Mouse (Mus musculus): ENCODE results near the gene Apon.
"Not testable (repeated sequence)": the region's sequence is repeated elsewhere in the genome, so short reads cannot be mapped to it uniquely, and the experiment has no call there.

Apon gene

GRCm38 (mm10) chr10:128253677-128254255, at the start of gene Apon:
Gene Apon, plus strand, starts transcription at chr10:128254096.
- no peak for DNase-seq (ENCODE audit: low spot score in 2 of 2)

GRCm38 (mm10) chr10:128204941-128205340, 49.0 kb upstream of the Apon start:
- DNase-seq (ENCODE audit: low spot score in 2 of 2): no peak

GRCm38 (mm10) chr10:128208326-128208725, 45.6 kb upstream of the Apon start:
- DNase-seq (ENCODE audit: low spot score in 2 of 2): no peak

- DNase-seq (ENCODE audit: low spot score in 2 of 2): no peak
Observed at GRCm38 (mm10) chr10:128209311-128210009, 44.4 kb upstream of the Apon start.

- DNase-seq (ENCODE audit: low spot score in 2 of 2): no peak
Observed at GRCm38 (mm10) chr10:128210131-128210530, 43.8 kb upstream of the Apon start.

- DNase-seq (ENCODE audit: low spot score in 2 of 2): no peak
Observed at GRCm38 (mm10) chr10:128210954-128211353, 42.9 kb upstream of the Apon start.

GRCm38 (mm10) chr10:128211390-128212108, 42.3 kb upstream of the Apon start, which contains the start of gene Spryd4:
Gene Spryd4, minus strand, starts transcription at chr10:128211807.
- peak; percentile 86 to 94 for DNase-seq (ENCODE audit: low spot score in 2 of 2)

GRCm38 (mm10) chr10:128212148-128212547, 41.7 kb upstream of the Apon start:
- DNase-seq (ENCODE audit: low spot score in 2 of 2): no peak

GRCm38 (mm10) chr10:128212871-128213323, 41.0 kb upstream of the Apon start:
- DNase-seq (ENCODE audit: low spot score in 2 of 2): peak; percentile 49 to 65

- DNase-seq (ENCODE audit: low spot score in 2 of 2): not testable (repeated sequence)
Observed at GRCm38 (mm10) chr10:128214112-128214511, 39.8 kb upstream of the Apon start.

- no peak for DNase-seq (ENCODE audit: low spot score in 2 of 2)
Observed at GRCm38 (mm10) chr10:128214981-128215380, 38.9 kb upstream of the Apon start.

GRCm38 (mm10) chr10:128218387-128219117, 35.3 kb upstream of the Apon start:
- no peak for DNase-seq (ENCODE audit: low spot score in 2 of 2)

- DNase-seq (ENCODE audit: low spot score in 2 of 2): no peak
Observed at GRCm38 (mm10) chr10:128221533-128222286, 32.2 kb upstream of the Apon start.

- DNase-seq (ENCODE audit: low spot score in 2 of 2): no peak
Observed at GRCm38 (mm10) chr10:128225064-128225463, 28.8 kb upstream of the Apon start.

GRCm38 (mm10) chr10:128225538-128225937, 28.4 kb upstream of the Apon start, which contains the start of gene Mip:
Gene Mip, plus strand, starts transcription at chr10:128225838.
- DNase-seq (ENCODE audit: low spot score in 2 of 2): no peak

- no peak for DNase-seq (ENCODE audit: low spot score in 2 of 2)
Observed at GRCm38 (mm10) chr10:128227592-128227991, 26.3 kb upstream of the Apon start.

- no peak for DNase-seq (ENCODE audit: low spot score in 2 of 2)
Observed at GRCm38 (mm10) chr10:128228009-128228408, 25.9 kb upstream of the Apon start.

- DNase-seq (ENCODE audit: low spot score in 2 of 2): no peak
Observed at GRCm38 (mm10) chr10:128230582-128230981, 23.3 kb upstream of the Apon start.

- DNase-seq (ENCODE audit: low spot score in 2 of 2): no peak
Observed at GRCm38 (mm10) chr10:128231146-128231545, 22.8 kb upstream of the Apon start.

- DNase-seq (ENCODE audit: low spot score in 2 of 2): peak; percentile 85 to 89
Observed at GRCm38 (mm10) chr10:128231697-128232419, 22.0 kb upstream of the Apon start, which contains the start of gene Timeless. Gene Timeless, plus strand, starts transcription at chr10:128232065.
